ENCODE assay signal across 12 mouse cellular contexts in the genomic region with DNA sequence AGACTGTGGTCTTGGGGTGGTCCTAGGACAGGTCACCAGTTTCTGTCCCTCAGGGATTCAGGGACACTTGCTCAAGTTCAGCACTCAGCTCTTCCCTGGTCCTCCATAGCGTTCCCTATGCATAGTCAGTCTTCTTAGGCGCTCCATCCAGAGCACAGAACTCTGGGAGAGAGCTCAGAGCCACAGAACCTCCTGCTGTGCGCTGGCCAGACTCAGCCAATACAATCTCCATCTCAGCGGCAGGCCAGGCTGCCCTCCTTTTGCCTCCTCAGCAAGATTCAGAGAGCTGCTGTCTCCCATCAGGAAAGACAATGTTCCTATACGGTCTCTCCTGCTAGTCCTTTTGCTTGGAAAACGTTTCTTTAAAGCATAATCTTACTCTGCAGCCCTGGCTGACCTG. TPM values are rescaled to one million over a fixed set of nuclear protein-coding genes. Genes with fewer than 3 reads are reported as not detected.
DNase-seq lines count a peak whose midpoint lies in the region; ATAC-seq and TF ChIP-seq lines count a peak whose summit lies in the region.
"Had no signal": no experiment of that assay in that cellular context is flagged by ENCODE, and none has a peak within 500 bp of the region (broad histone marks: within the 10 kb centered on the region; RNA-seq: fewer than 3 reads in every experiment).

No protein-coding gene starts in this region.

- H3K27ac ChIP-seq in heart, embryonic 14.5 days (replicated peaks in 1 of 2; ENCODE audit: control insufficient read depth in 1 of 2, insufficient read depth in 1 of 2, low read depth in 2 of 2, low read length in 2 of 2): peak overlapping the region; percentile 46 to 70; a peak in 3 of 4 replicates
- H3K27ac ChIP-seq in forebrain, embryonic 16.5 days (ENCODE audit: low read length): peak overlapping the region; percentile 56
- no peak overlapping the region for H3K27ac ChIP-seq in liver, postnatal 0 days (ENCODE audit: low read depth)
- H3K27ac ChIP-seq: liver, embryonic 12.5 days; neural tube, embryonic 15.5 days had no signal

- WGBS in heart, embryonic 14.5 days: 14% methylated on average over 6 of the region's 6 CpGs
- 7% methylated on average over 6 of the region's 6 CpGs for WGBS in forebrain, embryonic 16.5 days
- 25% methylated on average over 6 of the region's 6 CpGs for WGBS in liver, postnatal 0 days (ENCODE audit: insufficient replicate concordance)

- DNase-seq in heart, postnatal 25 days (ENCODE audit: low spot score): no peak
- DNase-seq in NIH3T3 (ENCODE audit: low read depth): peak; percentile 20
- DNase-seq in cerebellum, adult 9-10 months: peak; percentile 84
- no peak for DNase-seq in frontal cortex, postnatal 10 days (ENCODE audit: low spot score in 2 of 2)
- DNase-seq in c-Kit-positive CD71-positive TER-119-positive erythroid progenitor cells, embryonic 14.5 days (ENCODE audit: low spot score): no peak
- no peak for DNase-seq in liver, postnatal 0 days
- DNase-seq: kidney, adult 9 months had no signal

- H3K27me3 ChIP-seq in heart, embryonic 14.5 days (ENCODE audit: control insufficient read depth, insufficient read depth, low read length): no peaks in the 10 kb centered on the region; the same call in 1 of the 2 replicates
- no peaks in the 10 kb centered on the region for H3K27me3 ChIP-seq in forebrain, embryonic 16.5 days (replicated peaks; ENCODE audit: control insufficient read depth, insufficient read depth, low read length)
- no peaks in the 10 kb centered on the region for H3K27me3 ChIP-seq in liver, postnatal 0 days (ENCODE audit: insufficient read depth, low read length)
- H3K27me3 ChIP-seq: liver, embryonic 12.5 days; neural tube, embryonic 15.5 days had no signal

- no peak overlapping the region for H3K4me3 ChIP-seq in heart, embryonic 14.5 days (ENCODE audit: control insufficient read depth in 1 of 2, insufficient read depth in 1 of 2, low read depth in 1 of 2, low read length in 2 of 2)
- H3K4me3 ChIP-seq in forebrain, embryonic 16.5 days (replicated peaks; ENCODE audit: low read length): no peak overlapping the region
- no peak overlapping the region for H3K4me3 ChIP-seq in liver, postnatal 0 days (ENCODE audit: low read depth, low read length)
- H3K4me3 ChIP-seq: liver, embryonic 12.5 days; neural tube, embryonic 15.5 days had no signal

- no peaks in the 10 kb centered on the region for H3K9me3 ChIP-seq in heart, embryonic 14.5 days (ENCODE audit: control insufficient read depth, low read length)
- H3K9me3 ChIP-seq in forebrain, embryonic 16.5 days (ENCODE audit: control insufficient read depth, low read length): no peaks in the 10 kb centered on the region
- H3K9me3 ChIP-seq in liver, postnatal 0 days (ENCODE audit: low read length): no peaks in the 10 kb centered on the region
- H3K9me3 ChIP-seq: liver, embryonic 12.5 days; neural tube, embryonic 15.5 days had no signal

- TF ChIP-seq CTCF in liver, postnatal 0 days (IDR thresholded peaks at IDR 0.05; ENCODE audit: low read depth): no peak

- H3K9ac ChIP-seq in heart, embryonic 14.5 days (ENCODE audit: low read length): peak overlapping the region; percentile 23
- H3K9ac ChIP-seq in forebrain, embryonic 16.5 days (replicated peaks; ENCODE audit: low read depth, low read length): no peak overlapping the region
- H3K9ac ChIP-seq in liver, postnatal 0 days (replicated peaks): no peak overlapping the region
- H3K9ac ChIP-seq: liver, embryonic 12.5 days; neural tube, embryonic 15.5 days had no signal

- no peak for ATAC-seq in heart, embryonic 14.5 days (ENCODE audit: insufficient number of reproducible peaks, insufficient read depth, low FRiP score, low read depth)
- no peak for ATAC-seq in forebrain, embryonic 16.5 days
- no peak for ATAC-seq in liver, postnatal 0 days

- no peak overlapping the region for H3K4me2 ChIP-seq in heart, embryonic 14.5 days (ENCODE audit: low read length)
- no peak overlapping the region for H3K4me2 ChIP-seq in forebrain, embryonic 16.5 days (ENCODE audit: low read length)
- no peak overlapping the region for H3K4me2 ChIP-seq in liver, postnatal 0 days (ENCODE audit: low read depth, low read length)
- H3K4me2 ChIP-seq: liver, embryonic 12.5 days; neural tube, embryonic 15.5 days had no signal

- intact Hi-C loops in heart, postnatal 25 days (cut with DNase I): loop anchor here (2.0 to 5.0 kb wide), 4 partner anchors 25 to 193 kb away; no protein-coding TSS in a partner anchor

- TF ChIP-seq EP300 in liver, postnatal 0 days (IDR thresholded peaks at IDR 0.05; ENCODE audit: low read depth): no peak

- no peaks in the 10 kb centered on the region for H3K36me3 ChIP-seq in heart, embryonic 14.5 days (ENCODE audit: control insufficient read depth, insufficient read depth, low read length)
- H3K36me3 ChIP-seq in forebrain, embryonic 16.5 days (ENCODE audit: control insufficient read depth, insufficient read depth): no peaks in the 10 kb centered on the region
- H3K36me3 ChIP-seq in liver, postnatal 0 days (replicated peaks; ENCODE audit: insufficient read depth, low read length): no peaks in the 10 kb centered on the region
- H3K36me3 ChIP-seq: liver, embryonic 12.5 days; neural tube, embryonic 15.5 days had no signal

- peaks cover 39 to 45% of the 10 kb centered on the region in 2 experiments for H3K4me1 ChIP-seq in heart, embryonic 14.5 days (ENCODE audit: control insufficient read depth in 2 of 2, insufficient read depth in 2 of 2, low read length in 2 of 2)
- peaks cover 26% of the 10 kb centered on the region for H3K4me1 ChIP-seq in forebrain, embryonic 16.5 days (replicated peaks; ENCODE audit: control insufficient read depth, insufficient read depth, low read length)
- 0 out of 2 replicates have a peak, but pooled peaks cover 4% of the 10 kb centered on the region for H3K4me1 ChIP-seq in liver, postnatal 0 days (ENCODE audit: insufficient read depth)

RNA-seq across cellular contexts. Expression of a gene that starts 51.1 kb away (rescaled TPM):
- not detected in 2 replicates for polyA plus RNA-seq in heart, embryonic 14.5 days (2014; fragmentation: Nextera tagmentation; extraction: Ambion mirVana)
- not detected for total RNA-seq in heart, postnatal 25 days (2021)
- polyA plus RNA-seq in forebrain, embryonic 16.5 days (2015; fragmentation: Nextera tagmentation; extraction: Ambion mirVana): 0.07 and 0.33 TPM in 2 replicates
- polyA plus RNA-seq in liver, postnatal 0 days (2015; fragmentation: Nextera tagmentation; extraction: Ambion mirVana): 0.16 TPM in 1 of 2 replicates, not detected in the other
- total RNA-seq: gastrocnemius, postnatal 36 days had no signal

RNA-seq across cellular contexts. Expression of a gene that starts 57.9 kb away (rescaled TPM):
- 521 and 566 TPM in 2 replicates for polyA plus RNA-seq in heart, embryonic 14.5 days (2014; fragmentation: Nextera tagmentation; extraction: Ambion mirVana)
- 100 to 1,000 TPM; 218 to 222 TPM for total RNA-seq in heart, postnatal 25 days (2021)
- polyA plus RNA-seq in forebrain, embryonic 16.5 days (2015; fragmentation: Nextera tagmentation; extraction: Ambion mirVana): 462 and 475 TPM in 2 replicates
- 222 and 225 TPM in 2 replicates for polyA plus RNA-seq in liver, postnatal 0 days (2015; fragmentation: Nextera tagmentation; extraction: Ambion mirVana)

Comparison
In these comparisons a context has a peak if more than half of its experiments do, and no peak if none do; other contexts are left out.
1. DNase-seq: peak in NIH3T3 (single experiment) and cerebellum, adult 9-10 months (single experiment); none in heart, postnatal 25 days (single experiment), frontal cortex, postnatal 10 days (0 of 2), c-Kit-positive CD71-positive TER-119-positive erythroid progenitor cells, embryonic 14.5 days (single experiment) and liver, postnatal 0 days (single experiment).